Mouse (Mus musculus): ENCODE measurements around the gene Tom1l1. TPM values are rescaled to one million over a fixed set of nuclear protein-coding genes. Genes with fewer than 3 reads are reported as not detected.
A peak's percentile ranks its signal among the peaks of the same experiment; 100 is the strongest.

Tom1l1 gene
- polyA plus RNA-seq, 1 experiment from 2014 or later = 37.3 TPM

GRCm38 (mm10) chr11:90649777-90650176 is 38.4 kb downstream of the Tom1l1 start:
- Histone ChIP-seq H3K27me3 (ENCODE audit: control insufficient read depth, insufficient read depth, low read length) (no peaks in the 10 kb centered on the region), H3K27ac (ENCODE audit: low read length) (no peak overlapping the region), H3K4me1 (ENCODE audit: control insufficient read depth, insufficient read depth, low read length) (no peaks in the 10 kb centered on the region), H3K9me3 (ENCODE audit: control insufficient read depth, low read depth, low read length) (no peaks in the 10 kb centered on the region), H3K4me2 (replicated peaks; ENCODE audit: low read depth, low read length) (no peak overlapping the region), H3K9ac (replicated peaks; ENCODE audit: low read depth, low read length) (no peak overlapping the region), H3K36me3 (ENCODE audit: control insufficient read depth, insufficient read depth, low read length) (peaks cover 39% of the 10 kb centered on the region), H3K4me3 (ENCODE audit: low read depth, low read length) (no peak overlapping the region)
- WGBS = 85% methylated on average over 6 of the region's 6 CpGs
- no peak for ATAC-seq (ENCODE audit: insufficient number of reproducible peaks, insufficient read depth, low FRiP score, low read depth)

- ATAC-seq (ENCODE audit: insufficient number of reproducible peaks, insufficient read depth, low FRiP score, low read depth) = peak; percentile 48
- H3K36me3 ChIP-seq (ENCODE audit: control insufficient read depth, insufficient read depth, low read length) = peaks cover 9% of the 10 kb centered on the region
- H3K4me3 ChIP-seq (ENCODE audit: low read depth, low read length) = peak overlapping the region; percentile 97
- no peaks in the 10 kb centered on the region for H3K27me3 ChIP-seq (ENCODE audit: control insufficient read depth, insufficient read depth, low read length)
- peak overlapping the region; percentile 59 for H3K4me2 ChIP-seq (replicated peaks; ENCODE audit: low read depth, low read length)
- 0% methylated on average over 54 of the region's 54 CpGs for WGBS
- H3K9me3 ChIP-seq (ENCODE audit: control insufficient read depth, low read depth, low read length) = no peaks in the 10 kb centered on the region
- H3K4me1 ChIP-seq (ENCODE audit: control insufficient read depth, insufficient read depth, low read length) = peaks cover 13% of the 10 kb centered on the region
- H3K27ac ChIP-seq (ENCODE audit: low read length) = peak overlapping the region; percentile 92
- H3K9ac ChIP-seq (replicated peaks; ENCODE audit: low read depth, low read length) = peak overlapping the region; percentile 98
Observed at GRCm38 (mm10) chr11:90638312-90638830, 49.8 kb downstream of the Tom1l1 start.

GRCm38 (mm10) chr11:90637440-90638311 is 50.5 kb downstream of the Tom1l1 start, which contains the start of the genes Stxbp4 and Cox11:
TSS of gene Stxbp4 (minus strand) at chr11:90638084.
TSS of gene Cox11 (plus strand) at chr11:90638173.
- H3K9me3 ChIP-seq (ENCODE audit: control insufficient read depth, low read depth, low read length) = no peaks in the 10 kb centered on the region
- peak within 1 kb of the TSS; percentile 69 for H3K4me2 ChIP-seq (replicated peaks; ENCODE audit: low read depth, low read length)

GRCm38 (mm10) chr11:90634661-90635060 is 53.5 kb downstream of the Tom1l1 start:
- Histone ChIP-seq H3K9ac (replicated peaks; ENCODE audit: low read depth, low read length) (no peak overlapping the region), H3K36me3 (ENCODE audit: control insufficient read depth, insufficient read depth, low read length) (no peaks in the 10 kb centered on the region), H3K27me3 (ENCODE audit: control insufficient read depth, insufficient read depth, low read length) (no peaks in the 10 kb centered on the region), H3K4me3 (ENCODE audit: low read depth, low read length) (no peak overlapping the region), H3K9me3 (ENCODE audit: control insufficient read depth, low read depth, low read length) (no peaks in the 10 kb centered on the region), H3K27ac (ENCODE audit: low read length) (no peak overlapping the region), H3K4me2 (replicated peaks; ENCODE audit: low read depth, low read length) (no peak overlapping the region), H3K4me1 (ENCODE audit: control insufficient read depth, insufficient read depth, low read length) (peaks cover 12% of the 10 kb centered on the region)
- ATAC-seq (ENCODE audit: insufficient number of reproducible peaks, insufficient read depth, low FRiP score, low read depth) = no peak
- WGBS = 92% methylated on average over 3 of the region's 3 CpGs

More at GRCm38 (mm10) chr11:90637440-90638311, 50.5 kb downstream of the Tom1l1 start, which contains the start of the genes Stxbp4 and Cox11:
- Histone ChIP-seq H3K4me1 (ENCODE audit: control insufficient read depth, insufficient read depth, low read length) (peaks cover 13% of the 10 kb centered on the region), H3K27me3 (ENCODE audit: control insufficient read depth, insufficient read depth, low read length) (no peaks in the 10 kb centered on the region), H3K4me3 (ENCODE audit: low read depth, low read length) (peak within 1 kb of the TSS; percentile 97), H3K36me3 (ENCODE audit: control insufficient read depth, insufficient read depth, low read length) (peaks cover 6% of the 10 kb centered on the region), H3K9ac (replicated peaks; ENCODE audit: low read depth, low read length) (peak within 1 kb of the TSS; percentile 98), H3K27ac (ENCODE audit: low read length) (peak within 1 kb of the TSS; percentile 92)
- ATAC-seq (ENCODE audit: insufficient number of reproducible peaks, insufficient read depth, low FRiP score, low read depth) = peak; percentile 95
- under 1% methylated on average over 48 of the region's 48 CpGs for WGBS

GRCm38 (mm10) chr11:90632480-90632879 is 55.7 kb downstream of the Tom1l1 start:
- Histone ChIP-seq H3K9me3 (ENCODE audit: control insufficient read depth, low read depth, low read length) (no peaks in the 10 kb centered on the region), H3K4me2 (replicated peaks; ENCODE audit: low read depth, low read length) (no peak overlapping the region), H3K27me3 (ENCODE audit: control insufficient read depth, insufficient read depth, low read length) (no peaks in the 10 kb centered on the region), H3K4me3 (ENCODE audit: low read depth, low read length) (no peak overlapping the region), H3K9ac (replicated peaks; ENCODE audit: low read depth, low read length) (no peak overlapping the region), H3K4me1 (ENCODE audit: control insufficient read depth, insufficient read depth, low read length) (peaks cover 6% of the 10 kb centered on the region), H3K36me3 (ENCODE audit: control insufficient read depth, insufficient read depth, low read length) (no peaks in the 10 kb centered on the region), H3K27ac (ENCODE audit: low read length) (no peak overlapping the region)
- ATAC-seq (ENCODE audit: insufficient number of reproducible peaks, insufficient read depth, low FRiP score, low read depth) = no peak
- WGBS = 74% methylated on average over 2 of the region's 2 CpGs

- H3K9ac ChIP-seq (replicated peaks; ENCODE audit: low read depth, low read length) = no peak overlapping the region
- no peaks in the 10 kb centered on the region for H3K36me3 ChIP-seq (ENCODE audit: control insufficient read depth, insufficient read depth, low read length)
- H3K9me3 ChIP-seq (ENCODE audit: control insufficient read depth, low read depth, low read length) = no peaks in the 10 kb centered on the region
- H3K4me2 ChIP-seq (replicated peaks; ENCODE audit: low read depth, low read length) = no peak overlapping the region
- H3K4me1 ChIP-seq (ENCODE audit: control insufficient read depth, insufficient read depth, low read length) = no peaks in the 10 kb centered on the region
- no peak overlapping the region for H3K4me3 ChIP-seq (ENCODE audit: low read depth, low read length)
- ATAC-seq (ENCODE audit: insufficient number of reproducible peaks, insufficient read depth, low FRiP score, low read depth) = no peak
- 64% methylated on average over 1 of the region's 1 CpGs for WGBS
- no peak overlapping the region for H3K27ac ChIP-seq (ENCODE audit: low read length)
- H3K27me3 ChIP-seq (ENCODE audit: control insufficient read depth, insufficient read depth, low read length) = no peaks in the 10 kb centered on the region
Observed at GRCm38 (mm10) chr11:90627751-90628150, 60.4 kb downstream of the Tom1l1 start.

GRCm38 (mm10) chr11:90625174-90625573 is 63.0 kb downstream of the Tom1l1 start:
- WGBS = 90% methylated on average over 1 of the region's 1 CpGs
- no peak for ATAC-seq (ENCODE audit: insufficient number of reproducible peaks, insufficient read depth, low FRiP score, low read depth)
- Histone ChIP-seq H3K9ac (replicated peaks; ENCODE audit: low read depth, low read length) (no peak overlapping the region), H3K4me3 (ENCODE audit: low read depth, low read length) (no peak overlapping the region), H3K36me3 (ENCODE audit: control insufficient read depth, insufficient read depth, low read length) (peaks cover 3% of the 10 kb centered on the region; the same call in 1 of the 2 replicates), H3K9me3 (ENCODE audit: control insufficient read depth, low read depth, low read length) (no peaks in the 10 kb centered on the region), H3K4me2 (replicated peaks; ENCODE audit: low read depth, low read length) (no peak overlapping the region), H3K4me1 (ENCODE audit: control insufficient read depth, insufficient read depth, low read length) (no peaks in the 10 kb centered on the region), H3K27ac (ENCODE audit: low read length) (no peak overlapping the region), H3K27me3 (ENCODE audit: control insufficient read depth, insufficient read depth, low read length) (no peaks in the 10 kb centered on the region)

- Histone ChIP-seq H3K9me3 (ENCODE audit: control insufficient read depth, low read depth, low read length) (no peaks in the 10 kb centered on the region), H3K27me3 (ENCODE audit: control insufficient read depth, insufficient read depth, low read length) (no peaks in the 10 kb centered on the region), H3K4me1 (ENCODE audit: control insufficient read depth, insufficient read depth, low read length) (no peaks in the 10 kb centered on the region), H3K27ac (ENCODE audit: low read length) (no peak overlapping the region), H3K4me2 (replicated peaks; ENCODE audit: low read depth, low read length) (no peak overlapping the region), H3K4me3 (ENCODE audit: low read depth, low read length) (no peak overlapping the region), H3K9ac (replicated peaks; ENCODE audit: low read depth, low read length) (no peak overlapping the region), H3K36me3 (ENCODE audit: control insufficient read depth, insufficient read depth, low read length) (peaks cover 3% of the 10 kb centered on the region; the same call in 1 of the 2 replicates)
- WGBS = 55% methylated on average over 6 of the region's 6 CpGs
- no peak for ATAC-seq (ENCODE audit: insufficient number of reproducible peaks, insufficient read depth, low FRiP score, low read depth)
Observed at GRCm38 (mm10) chr11:90623477-90623876, 64.7 kb downstream of the Tom1l1 start.

Measured in stomach, embryonic 14.5 days (tissue).